Mouse (Mus musculus) hindbrain, embryonic 16.5 days (tissue): ENCODE measurements around the gene Ddx17. TPM values are rescaled to one million over a fixed set of nuclear protein-coding genes. Genes with fewer than 3 reads are reported as not detected.

ENCODE experiments used
- ATAC-seq: fragments of 200-750 bp; cut with Nextera tagmentation; 2 replicates; pipeline ENCODE4 v1.8.0; 2017; ENCODE audit warnings: moderate TSS enrichment, moderate library complexity
- H3K27ac ChIP-seq: fragments of 300-500 bp; sonication (generic); 2 replicates; pipeline ENCODE4 v1.5.1; 2014; ENCODE audit warnings: low read depth, mild to moderate bottlenecking, control low read depth, low read length, moderate library complexity
- H3K27me3 ChIP-seq: fragments of 300-500 bp; sonication (generic); replicated peaks from 2 replicates; pipeline ENCODE4 v1.6.1; 2014; ENCODE audit warnings: low read length; ENCODE audit not compliant: control insufficient read depth, insufficient read depth
- H3K36me3 ChIP-seq: fragments of 300-500 bp; sonication (generic); 2 replicates; pipeline ENCODE4 v1.6.1; 2014; ENCODE audit warnings: mild to moderate bottlenecking, low read length, moderate library complexity, mixed read lengths; ENCODE audit not compliant: control insufficient read depth, insufficient read depth
- H3K4me1 ChIP-seq: fragments of 300-500 bp; sonication (generic); 2 replicates; pipeline ENCODE4 v1.6.1; 2014; ENCODE audit warnings: low read depth, low read length; ENCODE audit not compliant: control insufficient read depth, insufficient read depth
- H3K4me2 ChIP-seq: fragments of 300-500 bp; sonication (generic); 2 replicates; pipeline ENCODE4 v1.6.1; 2014; ENCODE audit warnings: mild to moderate bottlenecking, low read length, control low read depth, moderate library complexity
- H3K4me3 ChIP-seq: fragments of 300-500 bp; sonication (generic); 2 replicates; pipeline ENCODE4 v1.5.1; 2014; ENCODE audit warnings: mild to moderate bottlenecking, low read length, control low read depth, moderate library complexity
- H3K9ac ChIP-seq: fragments of 300-500 bp; sonication (generic); 2 replicates; pipeline ENCODE4 v1.6.1; 2014; ENCODE audit warnings: low read depth, mild to moderate bottlenecking, control low read depth, low read length, moderate library complexity
- H3K9me3 ChIP-seq: fragments of 300-500 bp; sonication (generic); 2 replicates; pipeline ENCODE4 v1.6.1; 2014; ENCODE audit warnings: mild to moderate bottlenecking, low read length, moderate library complexity; ENCODE audit not compliant: control insufficient read depth
- WGBS: fragments of 180-500 bp; shearing (Covaris S2); extraction: QIAGEN DNeasy Blood & Tissue Kit; methylation state at CpG from one replicate; pipeline ENCODE4 v1.1.7; 2014; 5-methylcytosine and 5-hydroxymethylcytosine counted together
- polyA plus RNA-seq: library from polyadenylated mRNA; unstranded; fragments of >200 nt; fragmentation: Nextera tagmentation; extraction: Ambion mirVana; gene quantifications from 2 replicates; pipeline ENCODE4 v1.2.1, GENCODE M21; 2015

Gene Ddx17
- polyA plus RNA-seq, 1 experiment from 2014 or later: 44.6 TPM

DNA sequence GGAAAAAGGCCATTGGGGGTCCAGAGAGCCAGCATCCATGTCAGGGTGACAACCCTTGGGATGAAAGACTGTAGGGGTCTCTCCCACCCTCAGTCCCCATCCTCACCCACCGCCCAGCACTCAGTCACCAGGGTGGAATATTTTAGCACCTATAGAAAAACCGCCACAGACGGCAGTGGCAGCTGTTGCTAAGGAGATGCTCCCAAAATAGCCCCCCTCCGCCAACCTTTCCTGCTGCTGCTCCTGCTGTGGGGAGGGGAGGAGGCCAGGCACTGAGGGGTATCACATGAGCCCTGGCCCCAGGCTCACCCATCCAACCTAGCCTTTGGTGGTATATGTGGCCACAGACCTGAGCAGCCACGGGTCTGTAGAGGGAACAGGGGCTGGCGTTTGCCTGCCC is 36.5 kb downstream of the Ddx17 start:
- WGBS: 25% methylated on average over 6 of the region's 6 CpGs
- H3K27me3 ChIP-seq: peaks cover 52% of the 10 kb centered on the region
- no peak for ATAC-seq
- no peaks in the 10 kb centered on the region for H3K36me3 ChIP-seq
- no peak overlapping the region for H3K4me2 ChIP-seq
- peaks cover 20% of the 10 kb centered on the region for H3K4me1 ChIP-seq
- H3K4me3 ChIP-seq: no peak overlapping the region
- no peaks in the 10 kb centered on the region for H3K9me3 ChIP-seq
- no peak overlapping the region for H3K27ac ChIP-seq
- no peak overlapping the region for H3K9ac ChIP-seq

DNA sequence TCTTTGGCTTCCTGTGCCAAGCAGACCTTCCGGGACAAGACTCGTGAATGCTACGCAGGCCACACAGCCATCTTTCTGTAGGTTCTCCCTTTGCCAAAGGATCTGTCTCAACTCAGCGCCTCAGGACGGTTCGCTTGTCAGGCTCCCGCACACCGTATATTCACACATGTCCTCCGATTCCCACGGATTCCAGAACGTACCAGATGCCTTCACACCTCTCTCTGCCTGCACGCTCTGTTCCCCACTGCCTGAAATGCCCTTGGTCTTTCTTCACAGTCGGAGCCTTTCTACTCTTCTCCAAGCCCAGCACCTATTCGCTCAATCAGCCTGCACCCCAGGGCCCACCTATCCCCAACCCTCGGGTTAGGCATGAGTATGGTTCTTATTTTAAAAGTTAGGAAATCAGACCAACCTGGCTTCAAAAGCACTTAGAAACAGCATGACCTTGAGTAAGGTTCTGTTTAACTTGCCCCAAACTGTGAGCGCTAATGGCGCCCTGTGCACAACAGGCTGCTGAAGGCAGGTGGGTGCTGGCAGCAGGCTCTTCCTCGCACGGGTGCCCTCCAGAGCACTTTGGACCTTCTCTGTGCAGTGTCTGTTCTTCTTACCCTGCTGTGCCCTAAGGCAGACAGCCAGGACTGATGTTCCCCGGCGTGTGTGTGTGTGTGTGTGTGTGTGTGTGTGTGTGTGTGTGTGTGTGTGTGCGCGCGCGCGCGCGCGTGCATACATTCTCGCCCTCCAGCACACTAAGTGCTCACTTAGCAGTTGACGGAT is 39.3 kb downstream of the Ddx17 start:
- peaks cover 21% of the 10 kb centered on the region for H3K4me1 ChIP-seq
- no peak overlapping the region for H3K27ac ChIP-seq
- H3K27me3 ChIP-seq: peaks cover 63% of the 10 kb centered on the region
- H3K9ac ChIP-seq: no peak overlapping the region
- WGBS: 47% methylated on average over 29 of the region's 31 CpGs
- no peaks in the 10 kb centered on the region for H3K9me3 ChIP-seq
- no peaks in the 10 kb centered on the region for H3K36me3 ChIP-seq
- no peak overlapping the region for H3K4me3 ChIP-seq
- no peak for ATAC-seq
- H3K4me2 ChIP-seq: no peak overlapping the region

DNA sequence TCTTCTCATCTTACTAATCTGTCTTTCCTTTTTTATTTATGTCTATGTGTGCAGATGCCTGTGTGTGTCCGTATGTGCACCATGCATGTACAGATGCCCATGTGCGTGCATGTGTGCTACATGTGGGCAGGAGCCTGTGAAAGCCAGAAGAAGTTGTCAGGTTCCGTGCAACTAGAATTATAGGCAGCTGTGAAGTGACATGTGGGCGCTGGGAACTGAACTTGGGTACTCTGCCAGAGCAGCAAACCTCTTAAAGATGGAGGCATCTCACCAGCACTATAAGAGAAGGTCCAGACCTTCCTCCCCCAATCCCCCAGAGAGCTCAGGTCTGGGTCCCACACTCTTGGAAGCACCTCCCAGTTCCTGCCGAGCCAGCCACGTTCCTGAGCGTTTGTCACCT is 40.1 kb downstream of the Ddx17 start:
- H3K9me3 ChIP-seq: no peaks in the 10 kb centered on the region
- no peaks in the 10 kb centered on the region for H3K36me3 ChIP-seq
- H3K9ac ChIP-seq: no peak overlapping the region
- no peak for ATAC-seq
- no peak overlapping the region for H3K27ac ChIP-seq
- H3K27me3 ChIP-seq: peaks cover 65% of the 10 kb centered on the region
- H3K4me2 ChIP-seq: no peak overlapping the region; the same call in none of the 2 replicates
- no peak overlapping the region; the same call in 1 of the 2 replicates for H3K4me3 ChIP-seq
- 37% methylated on average over 7 of the region's 7 CpGs for WGBS
- peaks cover 16% of the 10 kb centered on the region for H3K4me1 ChIP-seq

DNA sequence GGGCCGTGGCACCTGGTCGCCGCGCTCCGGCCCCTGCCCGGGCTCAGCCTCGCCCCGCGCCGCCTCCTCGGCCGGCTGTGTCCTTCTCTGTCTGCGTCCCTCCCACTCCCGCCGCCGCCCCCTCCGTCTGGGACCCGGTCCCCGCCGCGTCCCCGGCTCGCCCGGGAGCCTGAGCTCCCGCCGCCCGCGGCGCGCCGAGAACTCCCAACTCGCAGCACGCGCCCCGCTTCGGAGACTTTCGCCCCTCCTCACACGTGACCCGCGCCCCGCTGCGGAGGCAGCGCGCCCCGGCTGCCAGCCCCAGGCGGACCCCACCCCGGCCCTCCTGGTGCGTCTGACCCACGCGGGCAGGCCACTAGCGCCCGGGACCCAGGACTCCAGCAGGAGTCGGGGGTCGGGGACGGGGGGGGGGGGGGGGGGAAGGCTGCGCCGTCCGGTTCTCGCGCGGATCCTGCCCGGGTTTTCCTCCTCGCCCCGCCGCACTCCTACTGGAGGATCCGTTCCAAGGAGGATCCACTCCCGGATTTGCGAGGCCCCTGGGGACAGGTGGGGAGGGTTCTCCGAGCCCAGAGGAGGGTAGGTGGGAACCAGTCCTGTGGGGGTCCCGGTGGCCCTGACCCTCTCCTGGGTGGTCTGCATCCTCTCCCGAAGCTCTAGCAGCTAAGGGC is 40.8 kb downstream of the Ddx17 start:
- no peaks in the 10 kb centered on the region for H3K36me3 ChIP-seq
- 1% methylated on average over 47 of the region's 71 CpGs for WGBS
- peaks cover 13% of the 10 kb centered on the region for H3K4me1 ChIP-seq
- H3K9ac ChIP-seq: peak overlapping the region; percentile 69
- H3K27ac ChIP-seq: no peak overlapping the region
- peak overlapping the region; percentile 100 for H3K4me2 ChIP-seq
- peak overlapping the region; percentile 61 for H3K4me3 ChIP-seq
- no peaks in the 10 kb centered on the region for H3K9me3 ChIP-seq
- ATAC-seq: peak; percentile 46
- peaks cover 63% of the 10 kb centered on the region for H3K27me3 ChIP-seq

DNA sequence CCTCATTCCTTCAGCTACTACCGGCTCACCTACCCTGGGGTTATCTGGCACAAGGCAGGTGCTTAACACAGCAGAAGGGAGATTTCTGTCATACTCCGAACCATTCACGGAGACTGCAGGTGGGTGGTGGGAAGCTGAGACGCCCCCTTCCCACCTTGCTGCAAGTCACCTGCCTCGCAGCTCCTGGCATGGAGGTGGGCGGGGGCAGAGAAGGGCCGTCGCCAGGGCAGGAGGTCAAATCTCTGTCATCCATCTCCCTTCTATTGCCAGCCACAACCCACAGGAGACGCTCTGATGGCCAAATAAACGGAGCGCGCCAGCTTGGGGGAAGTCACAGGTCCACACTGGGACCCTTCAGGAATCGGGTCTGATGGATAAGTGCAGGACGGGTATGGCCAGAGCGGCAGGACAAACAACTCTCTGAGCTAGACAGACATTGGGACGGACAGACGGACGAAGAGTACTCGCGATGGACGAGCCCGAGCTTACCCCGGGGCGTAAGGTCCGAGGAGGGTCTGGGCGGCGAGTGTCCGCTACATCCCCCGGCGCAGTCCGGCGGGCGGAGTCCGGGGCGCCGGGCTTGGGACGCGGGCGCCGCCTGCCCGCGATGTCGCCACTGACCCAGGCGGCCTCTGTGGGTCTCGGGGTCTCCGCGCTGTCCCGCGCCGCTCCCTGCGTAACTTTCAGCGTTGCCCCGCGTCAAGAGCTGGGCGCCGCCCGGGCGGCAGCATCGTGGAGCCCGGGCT is 41.7 kb downstream of the Ddx17 start, which contains the start of gene Kcnj4:
Kcnj4 (minus strand) TSS at position 535 of the 746 bp plus-strand sequence.
- WGBS: 2% methylated on average over 38 of the region's 60 CpGs
- H3K36me3 ChIP-seq: no peaks in the 10 kb centered on the region
- H3K4me1 ChIP-seq: peaks cover 13% of the 10 kb centered on the region
- H3K27me3 ChIP-seq: peaks cover 58% of the 10 kb centered on the region
- peak within 1 kb of the TSS; percentile 100 for H3K4me2 ChIP-seq
- ATAC-seq: peak; percentile 9; the same call in 1 of the 2 replicates
- H3K9ac ChIP-seq: peak within 1 kb of the TSS; percentile 69
- no peak within 1 kb of the TSS for H3K27ac ChIP-seq
- H3K9me3 ChIP-seq: no peaks in the 10 kb centered on the region
- H3K4me3 ChIP-seq: peak within 1 kb of the TSS; percentile 61

DNA sequence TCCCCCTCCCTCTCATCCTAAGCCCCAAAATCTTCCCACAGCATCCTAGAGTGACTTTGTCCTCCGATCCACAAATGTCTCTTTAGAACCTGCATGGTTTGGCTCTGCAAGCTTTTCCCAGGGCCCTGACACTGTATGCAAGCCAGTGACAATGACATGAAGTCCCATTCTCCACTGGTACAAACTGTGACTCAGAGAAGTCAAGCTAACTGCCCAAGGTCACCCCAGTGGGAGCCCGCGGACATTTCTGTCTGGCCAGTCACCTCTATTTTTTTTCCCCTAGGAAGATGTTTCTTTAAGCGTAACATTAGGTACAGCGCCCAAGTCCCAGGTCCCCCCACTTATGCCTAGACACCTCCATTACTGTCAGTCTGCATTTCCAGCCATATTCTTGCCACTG is 43.1 kb downstream of the Ddx17 start:
- Histone ChIP-seq H3K4me2 (no peak overlapping the region), H3K27ac (no peak overlapping the region), H3K4me1 (peaks cover 13% of the 10 kb centered on the region), H3K9ac (no peak overlapping the region), H3K27me3 (peaks cover 55% of the 10 kb centered on the region), H3K9me3 (no peaks in the 10 kb centered on the region), H3K36me3 (no peaks in the 10 kb centered on the region), H3K4me3 (no peak overlapping the region)
- 73% methylated on average over 5 of the region's 5 CpGs for WGBS
- ATAC-seq: no peak

DNA sequence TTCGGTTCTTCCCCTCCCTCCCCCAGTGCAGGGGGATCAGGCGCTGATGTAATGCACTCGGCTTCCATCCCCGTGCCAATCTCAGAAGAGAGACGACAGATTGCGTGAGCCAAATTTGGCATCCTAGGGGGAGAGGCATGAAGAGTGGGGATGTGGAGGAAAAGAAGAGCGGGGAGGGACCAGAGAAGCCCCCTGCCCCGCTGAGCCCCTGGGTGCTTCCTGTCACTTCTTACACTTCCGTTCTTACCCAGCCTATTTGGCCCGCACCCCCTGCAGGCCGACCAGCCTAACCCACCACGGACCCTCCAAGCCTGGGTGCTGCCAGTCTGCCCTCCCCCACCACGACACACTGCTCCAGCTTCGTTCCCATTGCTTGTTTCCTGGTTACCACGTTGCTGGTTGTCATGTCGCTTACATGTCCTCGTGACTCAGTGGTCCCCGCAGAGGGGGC is 43.6 kb downstream of the Ddx17 start:
- Histone ChIP-seq H3K9me3 (no peaks in the 10 kb centered on the region), H3K36me3 (no peaks in the 10 kb centered on the region), H3K27ac (no peak overlapping the region), H3K4me3 (no peak overlapping the region), H3K4me1 (peaks cover 13% of the 10 kb centered on the region), H3K9ac (no peak overlapping the region), H3K4me2 (no peak overlapping the region), H3K27me3 (peaks cover 50% of the 10 kb centered on the region)
- ATAC-seq: no peak
- WGBS: 18% methylated on average over 18 of the region's 18 CpGs

DNA sequence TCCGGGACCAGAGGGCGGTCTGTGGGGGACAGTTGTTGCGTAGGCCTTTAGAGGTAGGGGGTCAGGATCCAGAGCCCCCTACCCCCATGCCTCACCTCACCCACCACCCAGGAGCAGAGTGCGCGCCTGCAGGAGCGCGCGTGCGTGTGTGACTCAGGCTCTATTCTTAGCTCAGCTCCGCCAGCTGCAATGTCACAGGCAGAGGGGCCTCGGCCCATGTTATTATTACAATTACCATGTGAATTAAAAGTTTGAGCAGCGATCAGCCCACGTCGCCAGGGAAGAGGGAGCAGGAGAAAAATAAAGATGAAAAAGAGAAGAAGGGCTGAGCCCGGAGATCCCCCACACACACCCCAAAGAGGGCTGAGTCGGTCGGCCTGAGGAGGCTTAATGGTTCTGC is 46.4 kb downstream of the Ddx17 start:
- no peak overlapping the region for H3K27ac ChIP-seq
- H3K4me1 ChIP-seq: peaks cover 5% of the 10 kb centered on the region
- no peak overlapping the region for H3K4me2 ChIP-seq
- no peaks in the 10 kb centered on the region for H3K9me3 ChIP-seq
- no peak for ATAC-seq
- H3K27me3 ChIP-seq: peaks cover 30% of the 10 kb centered on the region
- H3K36me3 ChIP-seq: no peaks in the 10 kb centered on the region
- 64% methylated on average over 17 of the region's 17 CpGs for whole genome bisulfite sequencing
- H3K9ac ChIP-seq: no peak overlapping the region
- no peak overlapping the region for H3K4me3 ChIP-seq

DNA sequence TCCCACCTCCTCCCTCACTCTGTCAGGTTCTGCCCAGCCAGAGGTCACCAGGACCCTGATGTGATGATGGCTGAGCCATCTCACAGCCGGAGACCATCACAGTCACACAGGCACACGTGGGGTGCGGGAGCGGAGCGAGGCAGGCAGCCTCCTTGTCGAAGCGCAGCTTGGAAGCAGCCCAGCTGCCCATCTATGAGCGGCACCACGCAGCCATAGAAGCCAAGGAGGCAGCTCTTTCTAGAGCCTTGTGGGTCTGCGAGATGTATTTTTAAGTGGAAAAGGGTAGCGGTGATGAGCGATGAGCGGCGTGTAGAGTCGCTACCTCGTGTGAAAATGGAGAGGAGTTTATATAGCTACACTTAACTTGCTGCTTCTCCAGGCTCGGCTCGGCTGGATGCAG is 53.0 kb downstream of the Ddx17 start:
- H3K27ac ChIP-seq: no peak overlapping the region
- no peak for ATAC-seq
- H3K9ac ChIP-seq: no peak overlapping the region
- no peaks in the 10 kb centered on the region for H3K4me1 ChIP-seq
- H3K27me3 ChIP-seq: peaks cover 5% of the 10 kb centered on the region; the same call in 1 of the 2 replicates
- H3K9me3 ChIP-seq: no peaks in the 10 kb centered on the region
- 40% methylated on average over 18 of the region's 18 CpGs for WGBS
- H3K36me3 ChIP-seq: no peaks in the 10 kb centered on the region
- H3K4me2 ChIP-seq: peak overlapping the region; percentile 25; the same call in 1 of the 2 replicates
- H3K4me3 ChIP-seq: no peak overlapping the region
